Mouse (Mus musculus) cerebellum, adult 8-10 months (tissue): ENCODE measurements at regions not wholly inside any gene's neighbourhood (a gene's known extent, or its start where the extent isn't known, plus 50 kb on each side); places are given as distances from the start of the nearest gene placed in this dataset.
A peak's percentile ranks its signal among the peaks of the same experiment; 100 is the strongest.

Experiments used
- DNase-seq: peaks from one replicate; pipeline ENCODE4 v3.0.0; 2022

- no peak for DNase-seq
Observed at GRCm38 (mm10) chr9:46819376-46819775, 179.2 kb upstream of the Gm4791 start.

GRCm38 (mm10) chr9:46816126-46816525 lies 182.4 kb upstream of the Gm4791 start:
- DNase-seq, result no peak

GRCm38 (mm10) chr9:46814478-46815241 lies 183.9 kb upstream of the Gm4791 start:
- peak; percentile 71 for DNase-seq

- DNase-seq, result no peak
Observed at GRCm38 (mm10) chr9:46810266-46810665, 188.3 kb upstream of the Gm4791 start.

GRCm38 (mm10) chr9:46795446-46795845 lies 203.1 kb upstream of the Gm4791 start:
- DNase-seq, result peak; percentile 11

- DNase-seq, result no peak
Observed at GRCm38 (mm10) chr9:46789036-46789435, 209.5 kb upstream of the Gm4791 start.

GRCm38 (mm10) chr9:46788456-46788855 lies 210.1 kb upstream of the Gm4791 start:
- DNase-seq, result no peak

- DNase-seq, result no peak
Observed at GRCm38 (mm10) chr9:46784355-46784975, 214.1 kb upstream of the Gm4791 start.

GRCm38 (mm10) chr9:46783597-46784354 lies 214.8 kb upstream of the Gm4791 start:
- DNase-seq, result no peak

- DNase-seq, result no peak
Observed at GRCm38 (mm10) chr9:46781681-46782080, 216.9 kb upstream of the Gm4791 start.

- no peak for DNase-seq
Observed at GRCm38 (mm10) chr9:46778769-46779168, 219.8 kb upstream of the Gm4791 start.

GRCm38 (mm10) chr9:46774821-46775220 lies 223.7 kb upstream of the Gm4791 start:
- DNase-seq, result no peak

- no peak for DNase-seq
Observed at GRCm38 (mm10) chr9:46760247-46760646, 238.3 kb upstream of the Gm4791 start.

GRCm38 (mm10) chr9:46757005-46757672 lies 241.4 kb upstream of the Gm4791 start:
- DNase-seq, result no peak

- no peak for DNase-seq
Observed at GRCm38 (mm10) chr9:46751981-46752380, 246.6 kb upstream of the Gm4791 start.

GRCm38 (mm10) chr9:46749441-46749840 lies 249.1 kb upstream of the Gm4791 start:
- DNase-seq, result no peak

- DNase-seq, result no peak
Observed at GRCm38 (mm10) chr9:46746266-46746665, 252.3 kb upstream of the Gm4791 start.

- no peak for DNase-seq
Observed at GRCm38 (mm10) chr9:46740496-46740895, 258.0 kb upstream of the Gm4791 start.

- no peak for DNase-seq
Observed at GRCm38 (mm10) chr9:46739341-46739740, 259.2 kb upstream of the Gm4791 start.

GRCm38 (mm10) chr9:46738634-46739033 lies 259.9 kb upstream of the Gm4791 start:
- no peak for DNase-seq

- DNase-seq, result no peak
Observed at GRCm38 (mm10) chr9:46738056-46738455, 260.5 kb upstream of the Gm4791 start.

GRCm38 (mm10) chr9:46737446-46737845 lies 261.1 kb upstream of the Gm4791 start:
- no peak for DNase-seq

GRCm38 (mm10) chr9:46736232-46736631 lies 262.3 kb upstream of the Gm4791 start:
- no peak for DNase-seq
